Mouse (Mus musculus) limb, embryonic 14.5 days (tissue): Measurements from ENCODE around the gene Zer1. TPM values are rescaled to one million over a fixed set of nuclear protein-coding genes. Genes with fewer than 3 reads are reported as not detected.
"Not testable (repeated sequence)": the region's sequence is repeated elsewhere in the genome, so short reads cannot be mapped to it uniquely, and the experiment has no call there.

Source experiments
- ATAC-seq: fragments of 200-750 bp; cut with Nextera tagmentation; 2 replicates; pipeline ENCODE4 v1.8.0; 2017; ENCODE audit warnings: low read depth, moderate number of reproducible peaks, moderate TSS enrichment; ENCODE audit not compliant: low FRiP score
- DNase-seq: peaks from one replicate; pipeline ENCODE4 v3.0.0-alpha.2; 2015; ENCODE audit warnings: low spot score
- H3K27ac ChIP-seq: fragments of 300-500 bp; sonication (generic); replicated peaks from 2 replicates; pipeline ENCODE4 v1.5.1; 2014; ENCODE audit warnings: low read depth, mild to moderate bottlenecking, low read length, moderate library complexity, mixed read lengths
- H3K27me3 ChIP-seq: fragments of 300-500 bp; sonication (generic); 2 replicates; pipeline ENCODE4 v1.6.1; 2014; ENCODE audit warnings: low read length, mixed read lengths; ENCODE audit not compliant: control insufficient read depth, insufficient read depth
- H3K36me3 ChIP-seq: fragments of 300-500 bp; sonication (generic); 2 replicates; pipeline ENCODE4 v1.6.1; 2014; ENCODE audit warnings: mild to moderate bottlenecking, low read length, moderate library complexity, mixed read lengths; ENCODE audit not compliant: control insufficient read depth, insufficient read depth
- H3K4me1 ChIP-seq: fragments of 300-500 bp; sonication (generic); 2 replicates; pipeline ENCODE4 v1.6.1; 2014; ENCODE audit warnings: antibody characterized with exemption, low read length, mixed read lengths; ENCODE audit not compliant: control insufficient read depth, insufficient read depth
- H3K4me2 ChIP-seq: fragments of 300-500 bp; sonication (generic); replicated peaks from 2 replicates; pipeline ENCODE4 v1.6.1; 2014; ENCODE audit warnings: low read depth, mild to moderate bottlenecking, low read length, moderate library complexity; ENCODE audit not compliant: severe bottlenecking
- H3K4me3 ChIP-seq: fragments of 300-500 bp; sonication (generic); replicated peaks from 2 replicates; pipeline ENCODE4 v1.5.1; 2014; ENCODE audit warnings: low read length
- H3K9ac ChIP-seq: fragments of 300-500 bp; sonication (generic); 2 replicates; pipeline ENCODE4 v1.6.1; 2014; ENCODE audit warnings: mild to moderate bottlenecking, low read depth, low read length, moderate library complexity; ENCODE audit not compliant: severe bottlenecking
- H3K9me3 ChIP-seq: fragments of 300-500 bp; sonication (generic); 2 replicates; pipeline ENCODE4 v1.6.1; 2016; ENCODE audit warnings: low read length; ENCODE audit not compliant: control insufficient read depth
- POLR2A ChIP-seq: fragments of 200-500 bp; IDR thresholded peaks from 2 replicates; pipeline ENCODE4 v1.8.0; 2012; ENCODE audit warnings: inconsistent platforms, mild to moderate bottlenecking, moderate library complexity, borderline replicate concordance; ENCODE audit not compliant: insufficient read depth, insufficient read length; ENCODE audit errors: extremely low read depth
- WGBS: fragments of 180-500 bp; shearing (Covaris S2); extraction: QIAGEN DNeasy Blood & Tissue Kit; methylation state at CpG from one replicate; pipeline ENCODE4 v1.1.7; 2014; 5-methylcytosine and 5-hydroxymethylcytosine counted together
- polyA plus RNA-seq, 2 experiments: library from polyadenylated mRNA; depleted of rRNA in 1 of 2; stranded (reverse) in 1 of 2; unstranded in 1 of 2; fragments of >200 nt; fragmentation: Nextera tagmentation in 1 of 2; extraction: Ambion mirVana in 1 of 2; gene quantifications; 2 replicates each; pipeline versions ENCODE4 v1.2.1 to v1.2.3; 2012 to 2014

Zer1 gene
- polyA plus RNA-seq, 2 experiments: 9.7 to 60.3 TPM

DNA sequence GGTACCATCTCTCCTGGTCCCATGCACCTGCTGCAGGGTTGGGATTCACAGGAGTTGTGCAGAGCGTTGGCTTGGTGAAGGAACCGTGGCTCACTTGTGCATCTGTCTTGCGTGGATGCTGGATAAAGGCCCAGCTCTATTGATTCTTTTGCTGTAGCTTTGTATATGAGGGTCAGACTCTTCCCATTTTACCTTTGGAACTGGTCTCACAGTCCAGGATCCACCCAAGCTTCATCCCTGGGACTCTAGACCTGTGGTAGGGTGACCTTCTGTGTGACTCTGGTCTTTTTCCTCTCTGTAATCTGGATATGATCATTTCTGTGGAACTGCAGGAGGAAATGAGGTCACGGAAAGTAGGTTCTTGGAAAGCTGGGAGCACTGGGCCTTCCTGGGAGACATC lies 20.1 kb upstream of the Zer1 start:
- Histone ChIP-seq H3K9ac (no peak overlapping the region), H3K27ac (no peak overlapping the region), H3K9me3 (no peaks in the 10 kb centered on the region), H3K4me2 (no peak overlapping the region), H3K27me3 (no peaks in the 10 kb centered on the region), H3K36me3 (peaks cover 91% of the 10 kb centered on the region), H3K4me1 (no peaks in the 10 kb centered on the region), H3K4me3 (no peak overlapping the region)
- DNase-seq (no peak), ATAC-seq (no peak)
- no peak for TF ChIP-seq POLR2A
- WGBS: 96% methylated on average over 4 of the region's 4 CpGs

DNA sequence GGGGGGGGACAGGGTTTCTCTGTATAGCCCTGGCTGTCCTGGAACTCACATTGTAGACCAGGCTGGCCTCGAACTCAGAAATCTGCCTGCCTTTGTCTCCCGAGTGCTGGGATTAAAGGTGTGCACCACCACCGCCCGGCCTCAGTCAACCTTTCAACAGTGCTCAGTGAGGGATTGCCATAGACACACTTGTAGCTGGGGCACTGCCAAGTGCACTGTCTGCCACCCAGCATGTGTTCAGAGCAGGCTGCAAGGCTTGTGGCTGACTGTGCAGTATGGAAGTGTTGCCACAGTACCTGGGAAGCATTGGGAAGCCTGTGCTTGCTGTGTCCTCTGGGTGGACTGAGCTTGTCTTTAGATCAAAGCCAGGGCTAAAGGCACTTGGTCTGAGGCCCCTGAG lies 15.6 kb upstream of the Zer1 start:
- not testable (repeated sequence) for ATAC-seq, H3K4me1 ChIP-seq, H3K27ac ChIP-seq, H3K9ac ChIP-seq, DNase-seq, H3K27me3 ChIP-seq, H3K9me3 ChIP-seq, H3K4me2 ChIP-seq, H3K4me3 ChIP-seq
- WGBS: 93% methylated on average over 4 of the region's 4 CpGs
- peaks cover 89% of the 10 kb centered on the region for H3K36me3 ChIP-seq

GRCm38 (mm10) chr2:30136458-30136857 lies 12.1 kb upstream of the Zer1 start:
- peaks cover 54% of the 10 kb centered on the region for H3K36me3 ChIP-seq
- DNase-seq: no peak
- no peaks in the 10 kb centered on the region for H3K27me3 ChIP-seq
- no peak for TF ChIP-seq POLR2A
- H3K4me1 ChIP-seq: peaks cover 21% of the 10 kb centered on the region
- ATAC-seq: no peak
- WGBS: 95% methylated on average over 10 of the region's 10 CpGs
- H3K9me3 ChIP-seq: no peaks in the 10 kb centered on the region
- H3K9ac ChIP-seq: no peak overlapping the region
- no peak overlapping the region for H3K4me2 ChIP-seq
- no peak overlapping the region for H3K27ac ChIP-seq
- no peak overlapping the region for H3K4me3 ChIP-seq

DNA sequence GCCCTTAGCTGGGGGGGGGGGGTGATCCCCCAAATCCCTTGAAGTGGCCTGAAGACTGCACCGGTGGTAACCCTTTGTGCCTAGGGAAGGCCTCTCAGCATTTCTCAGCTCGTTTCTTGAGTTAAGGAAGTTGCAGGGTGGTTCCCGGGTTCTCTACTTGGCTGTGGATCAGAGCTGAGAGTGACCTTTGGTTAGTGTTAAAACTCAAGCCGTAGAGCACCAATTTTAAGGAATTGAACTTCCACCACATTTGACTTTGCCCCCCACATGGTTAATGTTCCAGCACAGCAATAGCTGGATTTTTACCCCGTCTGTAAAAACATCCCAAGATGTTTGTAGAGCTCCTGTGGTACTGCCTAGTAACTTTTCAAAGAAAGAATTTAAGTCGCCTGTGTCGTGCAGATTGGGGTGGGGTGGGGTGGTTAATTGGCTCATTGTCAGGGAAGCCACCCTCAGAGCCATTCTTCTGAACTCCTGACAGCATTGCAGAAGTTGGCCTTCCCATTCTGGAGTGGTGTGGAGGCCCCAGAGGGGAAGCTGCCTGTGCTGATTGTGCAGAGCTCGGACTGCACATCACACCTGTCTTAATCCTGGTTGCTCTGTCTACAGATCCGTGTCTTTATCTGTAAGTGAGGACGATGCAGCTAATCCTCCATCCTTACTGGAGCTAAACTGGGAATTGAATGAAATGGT lies 10.7 kb upstream of the Zer1 start:
- 72% methylated on average over 10 of the region's 10 CpGs for WGBS
- H3K27ac ChIP-seq: no peak overlapping the region

DNA sequence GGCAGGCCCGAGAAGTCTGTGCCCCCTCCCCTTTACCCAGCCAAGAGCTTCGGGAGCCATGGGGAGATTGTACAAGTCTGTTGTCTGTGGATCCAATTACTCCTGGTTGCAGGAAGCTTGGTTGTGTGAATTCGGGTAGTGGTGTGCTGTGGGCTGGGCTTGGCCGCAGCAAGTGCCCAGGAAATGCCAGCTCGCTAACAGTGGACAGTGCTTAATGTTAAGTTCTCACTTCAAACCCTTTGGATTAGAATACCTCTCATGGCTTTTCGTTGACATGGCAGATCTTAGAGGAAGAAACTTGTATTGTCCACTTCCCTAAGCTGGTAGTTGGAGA lies 10.0 kb upstream of the Zer1 start:
- DNase-seq (no peak), ATAC-seq (no peak)
- Histone ChIP-seq H3K36me3 (peaks cover 35% of the 10 kb centered on the region), H3K9ac (peak overlapping the region; percentile 77), H3K27ac (peak overlapping the region; percentile 71; the same call in 1 of the 2 replicates), H3K4me3 (peak overlapping the region; percentile 87), H3K9me3 (no peaks in the 10 kb centered on the region), H3K4me1 (peaks cover 21% of the 10 kb centered on the region), H3K27me3 (no peaks in the 10 kb centered on the region), H3K4me2 (peak overlapping the region; percentile 96)
- WGBS: 29% methylated on average over 6 of the region's 6 CpGs
- TF ChIP-seq POLR2A: no peak

More for the DNA sequence above, 10.7 kb upstream of the Zer1 start:
- DNase-seq (no peak), ATAC-seq (no peak)
- Histone ChIP-seq H3K9ac (peak overlapping the region; percentile 77), H3K27me3 (no peaks in the 10 kb centered on the region), H3K9me3 (no peaks in the 10 kb centered on the region), H3K4me2 (peak overlapping the region; percentile 96), H3K36me3 (peaks cover 41% of the 10 kb centered on the region), H3K4me3 (peak overlapping the region; percentile 87; the same call in 1 of the 2 replicates), H3K4me1 (peaks cover 21% of the 10 kb centered on the region)
- TF ChIP-seq POLR2A: no peak
